Mouse (Mus musculus) embryonic facial prominence, embryonic 14.5 days (tissue): ENCODE measurements around the gene Slc46a3. TPM values are rescaled to one million over a fixed set of nuclear protein-coding genes. Genes with fewer than 3 reads are reported as not detected.

ENCODE experiments used
- ATAC-seq: fragments of 200-750 bp; cut with Nextera tagmentation; 2 replicates; pipeline ENCODE4 v1.8.0; 2017; ENCODE audit warnings: low read depth, moderate number of reproducible peaks, moderate TSS enrichment
- DNase-seq: peaks from one replicate; pipeline ENCODE4 v3.0.0-alpha.2; 2015; ENCODE audit warnings: low spot score
- H3K27ac ChIP-seq: fragments of 300-500 bp; sonication (generic); replicated peaks from 2 replicates; pipeline ENCODE4 v1.5.1; 2014; ENCODE audit warnings: low read depth, mild to moderate bottlenecking, low read length, moderate library complexity
- H3K27me3 ChIP-seq: fragments of 300-500 bp; sonication (generic); replicated peaks from 2 replicates; pipeline ENCODE4 v1.6.1; 2014; ENCODE audit warnings: low read length; ENCODE audit not compliant: control insufficient read depth, insufficient read depth
- H3K36me3 ChIP-seq: fragments of 300-500 bp; sonication (generic); 2 replicates; pipeline ENCODE4 v1.6.1; 2014; ENCODE audit warnings: low read length, mixed read lengths; ENCODE audit not compliant: control insufficient read depth, insufficient read depth
- H3K4me1 ChIP-seq: fragments of 300-500 bp; sonication (generic); 2 replicates; pipeline ENCODE4 v1.6.1; 2014; ENCODE audit warnings: antibody characterized with exemption, low read length; ENCODE audit not compliant: control insufficient read depth, insufficient read depth
- H3K4me2 ChIP-seq: fragments of 300-500 bp; sonication (generic); 2 replicates; pipeline ENCODE4 v1.6.1; 2014; ENCODE audit warnings: low read depth, mild to moderate bottlenecking, low read length, moderate library complexity, mixed read lengths
- H3K4me3 ChIP-seq: fragments of 300-500 bp; sonication (generic); 2 replicates; pipeline ENCODE4 v1.5.1; 2014; ENCODE audit warnings: low read depth, mild to moderate bottlenecking, low read length
- H3K9ac ChIP-seq: fragments of 300-500 bp; sonication (generic); 2 replicates; pipeline ENCODE4 v1.6.1; 2014; ENCODE audit warnings: low read depth, mild to moderate bottlenecking, low read length, moderate library complexity, mixed read lengths
- H3K9me3 ChIP-seq: fragments of 300-500 bp; sonication (generic); 2 replicates; pipeline ENCODE4 v1.6.1; 2016; ENCODE audit warnings: low read length; ENCODE audit not compliant: control insufficient read depth
- WGBS: fragments of 180-500 bp; shearing (Covaris S2); extraction: QIAGEN DNeasy Blood & Tissue Kit; methylation state at CpG from one replicate; pipeline ENCODE4 v1.1.7; 2014; 5-methylcytosine and 5-hydroxymethylcytosine counted together
- polyA plus RNA-seq: library from polyadenylated mRNA; unstranded; fragments of >200 nt; fragmentation: Nextera tagmentation; extraction: Ambion mirVana; gene quantifications from 2 replicates; pipeline ENCODE4 v1.2.1, GENCODE M21; 2014

The Slc46a3 gene
- polyA plus RNA-seq, 1 experiment from 2014 or later, result 4.5 TPM

GRCm38 (mm10) chr5:147883581-147883980 is 11.0 kb downstream of the Slc46a3 start:
- no peak overlapping the region for H3K4me2 ChIP-seq
- no peaks in the 10 kb centered on the region for H3K4me1 ChIP-seq
- no peak overlapping the region for H3K27ac ChIP-seq
- H3K4me3 ChIP-seq, result no peak overlapping the region
- H3K9ac ChIP-seq, result no peak overlapping the region
- ATAC-seq, result no peak
- WGBS, result 90% methylated on average over 6 of the region's 6 CpGs
- peaks cover 26% of the 10 kb centered on the region for H3K36me3 ChIP-seq
- no peaks in the 10 kb centered on the region for H3K27me3 ChIP-seq
- no peaks in the 10 kb centered on the region for H3K9me3 ChIP-seq
- no peak for DNase-seq

- Histone ChIP-seq H3K4me1 (no peaks in the 10 kb centered on the region), H3K27me3 (no peaks in the 10 kb centered on the region), H3K4me3 (no peak overlapping the region), H3K9me3 (no peaks in the 10 kb centered on the region), H3K4me2 (no peak overlapping the region), H3K27ac (no peak overlapping the region), H3K9ac (no peak overlapping the region), H3K36me3 (peaks cover 56% of the 10 kb centered on the region)
- WGBS, result 89% methylated on average over 17 of the region's 17 CpGs
- no peak for ATAC-seq
- DNase-seq, result no peak
These were observed 14.5 kb downstream of the Slc46a3 start for GRCm38 (mm10) chr5:147879971-147880682.

GRCm38 (mm10) chr5:147877520-147877919 is 17.1 kb downstream of the Slc46a3 start:
- H3K4me3 ChIP-seq, result no peak overlapping the region
- no peak overlapping the region for H3K27ac ChIP-seq
- ATAC-seq, result no peak
- no peaks in the 10 kb centered on the region for H3K4me1 ChIP-seq
- H3K9ac ChIP-seq, result no peak overlapping the region
- WGBS, result 78% methylated on average over 6 of the region's 6 CpGs
- H3K9me3 ChIP-seq, result no peaks in the 10 kb centered on the region
- no peaks in the 10 kb centered on the region for H3K27me3 ChIP-seq
- no peak for DNase-seq
- H3K36me3 ChIP-seq, result peaks cover 77% of the 10 kb centered on the region
- no peak overlapping the region for H3K4me2 ChIP-seq

- peaks cover 90% of the 10 kb centered on the region for H3K36me3 ChIP-seq
These were observed 19.4 kb downstream of the Slc46a3 start for GRCm38 (mm10) chr5:147875210-147875609.

GRCm38 (mm10) chr5:147874491-147875065 is 20.0 kb downstream of the Slc46a3 start:
- 93% methylated on average over 18 of the region's 18 CpGs for WGBS
- Histone ChIP-seq H3K9ac (no peak overlapping the region), H3K4me1 (no peaks in the 10 kb centered on the region), H3K27ac (no peak overlapping the region), H3K4me3 (no peak overlapping the region), H3K4me2 (no peak overlapping the region), H3K36me3 (peaks cover 90% of the 10 kb centered on the region), H3K27me3 (no peaks in the 10 kb centered on the region), H3K9me3 (no peaks in the 10 kb centered on the region)
- DNase-seq (no peak), ATAC-seq (no peak)

More at GRCm38 (mm10) chr5:147875210-147875609, 19.4 kb downstream of the Slc46a3 start:
- H3K9me3 ChIP-seq, result no peaks in the 10 kb centered on the region
- WGBS, result 93% methylated on average over 8 of the region's 8 CpGs
- ATAC-seq (no peak), DNase-seq (no peak)
- no peak overlapping the region for H3K9ac ChIP-seq
- no peak overlapping the region for H3K27ac ChIP-seq
- H3K27me3 ChIP-seq, result no peaks in the 10 kb centered on the region
- H3K4me3 ChIP-seq, result no peak overlapping the region
- no peaks in the 10 kb centered on the region for H3K4me1 ChIP-seq
- H3K4me2 ChIP-seq, result no peak overlapping the region

GRCm38 (mm10) chr5:147871091-147871820 is 23.4 kb downstream of the Slc46a3 start:
- Histone ChIP-seq H3K36me3 (peaks cover 94% of the 10 kb centered on the region), H3K9me3 (no peaks in the 10 kb centered on the region), H3K4me1 (no peaks in the 10 kb centered on the region), H3K9ac (no peak overlapping the region), H3K4me3 (no peak overlapping the region), H3K27ac (no peak overlapping the region), H3K27me3 (no peaks in the 10 kb centered on the region), H3K4me2 (no peak overlapping the region)
- ATAC-seq, result no peak
- WGBS, result 77% methylated on average over 15 of the region's 15 CpGs
- DNase-seq, result no peak

- Histone ChIP-seq H3K36me3 (peaks cover 89% of the 10 kb centered on the region), H3K27me3 (no peaks in the 10 kb centered on the region), H3K4me2 (no peak overlapping the region), H3K4me3 (no peak overlapping the region), H3K27ac (peak overlapping the region; percentile 55; the same call in 1 of the 2 replicates), H3K9ac (no peak overlapping the region), H3K4me1 (no peaks in the 10 kb centered on the region), H3K9me3 (no peaks in the 10 kb centered on the region)
- peak; percentile 64 for DNase-seq
- ATAC-seq, result peak; percentile 90
- 68% methylated on average over 1 of the region's 1 CpGs for WGBS
These were observed 24.3 kb downstream of the Slc46a3 start for GRCm38 (mm10) chr5:147870296-147870695.

- Histone ChIP-seq H3K9me3 (no peaks in the 10 kb centered on the region), H3K4me1 (no peaks in the 10 kb centered on the region), H3K4me2 (no peak overlapping the region), H3K27ac (peak overlapping the region; percentile 55; the same call in 1 of the 2 replicates), H3K27me3 (no peaks in the 10 kb centered on the region), H3K36me3 (peaks cover 90% of the 10 kb centered on the region), H3K9ac (no peak overlapping the region), H3K4me3 (no peak overlapping the region)
- peak; percentile 53; the same call in 1 of the 2 replicates for ATAC-seq
- no peak for DNase-seq
- 88% methylated on average over 6 of the region's 6 CpGs for WGBS
These were observed 25.0 kb downstream of the Slc46a3 start for GRCm38 (mm10) chr5:147869568-147869967.
